Mouse (Mus musculus) limb, embryonic 11.5 days (tissue): Measurements from ENCODE around the gene Mrps2. TPM values are rescaled to one million over a fixed set of nuclear protein-coding genes. Genes with fewer than 3 reads are reported as not detected.
"Not testable (repeated sequence)": the region's sequence is repeated elsewhere in the genome, so short reads cannot be mapped to it uniquely, and the experiment has no call there.

Source experiments
- ATAC-seq: fragments of 200-750 bp; cut with Nextera tagmentation; 2 replicates; pipeline ENCODE4 v1.8.0; 2017; ENCODE audit warnings: low read depth; ENCODE audit not compliant: insufficient number of reproducible peaks, low FRiP score, low TSS enrichment
- DNase-seq: peaks from one replicate; pipeline ENCODE4 v3.0.0-alpha.2; 2015; ENCODE audit warnings: low spot score
- H3K27ac ChIP-seq: fragments of 300-500 bp; sonication (generic); replicated peaks from 2 replicates; pipeline ENCODE4 v1.5.1; 2014; ENCODE audit warnings: low read depth, mild to moderate bottlenecking, low read length
- H3K27me3 ChIP-seq: fragments of 300-500 bp; sonication (generic); 2 replicates; pipeline ENCODE4 v1.6.1; 2014; ENCODE audit warnings: mild to moderate bottlenecking, low read length, mixed read lengths; ENCODE audit not compliant: control insufficient read depth, insufficient read depth
- H3K36me3 ChIP-seq: fragments of 300-500 bp; sonication (generic); 2 replicates; pipeline ENCODE4 v1.6.1; 2014; ENCODE audit warnings: mild to moderate bottlenecking, low read length, moderate library complexity, mixed read lengths; ENCODE audit not compliant: control insufficient read depth, insufficient read depth
- H3K4me1 ChIP-seq: fragments of 300-500 bp; sonication (generic); 2 replicates; pipeline ENCODE4 v1.6.1; 2014; ENCODE audit warnings: low read length, mixed read lengths; ENCODE audit not compliant: control insufficient read depth, insufficient read depth
- H3K4me2 ChIP-seq: fragments of 300-500 bp; sonication (generic); 2 replicates; pipeline ENCODE4 v1.6.1; 2014; ENCODE audit warnings: low read depth, mild to moderate bottlenecking, moderate library complexity; ENCODE audit not compliant: severe bottlenecking
- H3K4me3 ChIP-seq: fragments of 300-500 bp; sonication (generic); 2 replicates; pipeline ENCODE4 v1.5.1; 2014; ENCODE audit warnings: low read depth, low read length
- H3K9ac ChIP-seq: fragments of 300-500 bp; sonication (generic); 2 replicates; pipeline ENCODE4 v1.6.1; 2014; ENCODE audit warnings: mild to moderate bottlenecking, low read length
- H3K9me3 ChIP-seq: fragments of 300-500 bp; sonication (generic); 2 replicates; pipeline ENCODE4 v1.6.1; 2016; ENCODE audit warnings: low read length; ENCODE audit not compliant: control insufficient read depth
- WGBS: fragments of 180-500 bp; shearing (Covaris S2); extraction: QIAGEN DNeasy Blood & Tissue Kit; methylation state at CpG from one replicate; pipeline ENCODE4 v1.1.7; 2014; 5-methylcytosine and 5-hydroxymethylcytosine counted together
- polyA plus RNA-seq: library from polyadenylated mRNA; unstranded; fragments of >200 nt; fragmentation: Nextera tagmentation; extraction: Ambion mirVana; gene quantifications from 2 replicates; pipeline ENCODE4 v1.2.1, GENCODE M21; 2014

The Mrps2 gene
- polyA plus RNA-seq, 1 experiment from 2014 or later, result 72.9 TPM

- no peaks in the 10 kb centered on the region for H3K9me3 ChIP-seq
- no peak for ATAC-seq
- no peaks in the 10 kb centered on the region for H3K36me3 ChIP-seq
- no peak overlapping the region for H3K4me2 ChIP-seq
- H3K27ac ChIP-seq, result no peak overlapping the region
- 90% methylated on average over 13 of the region's 13 CpGs for WGBS
- H3K4me1 ChIP-seq, result no peaks in the 10 kb centered on the region
- no peak overlapping the region for H3K9ac ChIP-seq
- no peaks in the 10 kb centered on the region for H3K27me3 ChIP-seq
- DNase-seq, result no peak
- H3K4me3 ChIP-seq, result no peak overlapping the region
Observed at GRCm38 (mm10) chr2:28504676-28505075, 36.8 kb downstream of the Mrps2 start.

GRCm38 (mm10) chr2:28505795-28506194 is 37.9 kb downstream of the Mrps2 start, which contains the start of gene Gm10134:
TSS of gene Gm10134 (plus strand) at chr2:28506095.
- Histone ChIP-seq H3K9me3 (no peaks in the 10 kb centered on the region), H3K9ac (no peak within 1 kb of the TSS), H3K36me3 (no peaks in the 10 kb centered on the region), H3K4me2 (no peak within 1 kb of the TSS), H3K4me1 (no peaks in the 10 kb centered on the region), H3K4me3 (no peak within 1 kb of the TSS), H3K27me3 (no peaks in the 10 kb centered on the region), H3K27ac (no peak within 1 kb of the TSS)
- DNase-seq (no peak), ATAC-seq (no peak)
- 74% methylated on average over 3 of the region's 3 CpGs for WGBS

- no peak overlapping the region for H3K4me3 ChIP-seq
- H3K36me3 ChIP-seq, result no peaks in the 10 kb centered on the region
- no peak overlapping the region for H3K4me2 ChIP-seq
- no peaks in the 10 kb centered on the region for H3K9me3 ChIP-seq
- no peak overlapping the region for H3K9ac ChIP-seq
- H3K27ac ChIP-seq, result no peak overlapping the region
- no peaks in the 10 kb centered on the region for H3K4me1 ChIP-seq
- 72% methylated on average over 6 of the region's 6 CpGs for WGBS
- no peak for ATAC-seq
- no peak for DNase-seq
- no peaks in the 10 kb centered on the region for H3K27me3 ChIP-seq
Observed at GRCm38 (mm10) chr2:28506291-28506690, 38.4 kb downstream of the Mrps2 start.

- 52% methylated on average over 5 of the region's 5 CpGs for WGBS
Observed at GRCm38 (mm10) chr2:28511600-28511999, 43.7 kb downstream of the Mrps2 start.

GRCm38 (mm10) chr2:28512798-28513401 is 45.0 kb downstream of the Mrps2 start, which contains the start of gene Ralgds:
TSS of gene Ralgds (plus strand) at chr2:28513125.
- ATAC-seq (peak; percentile 61), DNase-seq (peak; percentile 83)
- Histone ChIP-seq H3K36me3 (no peaks in the 10 kb centered on the region), H3K27ac (0 out of 2 replicates have a peak within 1 kb of the TSS, but pooled peaks have one; percentile 24), H3K4me2 (peak within 1 kb of the TSS; percentile 92), H3K4me1 (peaks cover 3% of the 10 kb centered on the region; the same call in 1 of the 2 replicates), H3K9ac (peak within 1 kb of the TSS; percentile 90), H3K9me3 (no peaks in the 10 kb centered on the region), H3K4me3 (peak within 1 kb of the TSS; percentile 68), H3K27me3 (no peaks in the 10 kb centered on the region)
- WGBS, result 1% methylated on average over 51 of the region's 71 CpGs

More at GRCm38 (mm10) chr2:28511600-28511999, 43.7 kb downstream of the Mrps2 start:
- ATAC-seq, H3K9ac ChIP-seq, H3K36me3 ChIP-seq, H3K4me3 ChIP-seq, H3K4me1 ChIP-seq, DNase-seq, H3K27me3 ChIP-seq, H3K9me3 ChIP-seq, H3K4me2 ChIP-seq, H3K27ac ChIP-seq: not testable (repeated sequence)

GRCm38 (mm10) chr2:28513431-28514370 is 45.8 kb downstream of the Mrps2 start:
- Histone ChIP-seq H3K4me3 (peak overlapping the region; percentile 68), H3K27ac (0 out of 2 replicates have a peak overlapping the region, but pooled peaks have one; percentile 24), H3K9me3 (no peaks in the 10 kb centered on the region), H3K4me1 (peaks cover 6% of the 10 kb centered on the region; the same call in 1 of the 2 replicates), H3K27me3 (no peaks in the 10 kb centered on the region), H3K4me2 (peak overlapping the region; percentile 92), H3K9ac (peak overlapping the region; percentile 90), H3K36me3 (no peaks in the 10 kb centered on the region)
- DNase-seq (peak; percentile 73), ATAC-seq (peak; percentile 48)
- WGBS, result 6% methylated on average over 47 of the region's 47 CpGs

GRCm38 (mm10) chr2:28514489-28514888 is 46.6 kb downstream of the Mrps2 start:
- Histone ChIP-seq H3K27me3 (no peaks in the 10 kb centered on the region), H3K9me3 (no peaks in the 10 kb centered on the region), H3K4me2 (peak overlapping the region; percentile 92), H3K4me1 (peaks cover 6% of the 10 kb centered on the region; the same call in 1 of the 2 replicates), H3K36me3 (no peaks in the 10 kb centered on the region), H3K27ac (no peak overlapping the region), H3K9ac (peak overlapping the region; percentile 90; the same call in 1 of the 2 replicates), H3K4me3 (peak overlapping the region; percentile 68)
- WGBS, result 19% methylated on average over 5 of the region's 5 CpGs
- DNase-seq (peak; percentile 94), ATAC-seq (no peak)

- 48% methylated on average over 5 of the region's 5 CpGs for WGBS
- Histone ChIP-seq H3K36me3 (no peaks in the 10 kb centered on the region), H3K4me1 (peaks cover 9% of the 10 kb centered on the region; the same call in 1 of the 2 replicates), H3K4me3 (no peak overlapping the region), H3K27ac (no peak overlapping the region), H3K9ac (no peak overlapping the region), H3K4me2 (no peak overlapping the region), H3K27me3 (no peaks in the 10 kb centered on the region), H3K9me3 (no peaks in the 10 kb centered on the region)
- DNase-seq (peak; percentile 87), ATAC-seq (no peak)
Observed at GRCm38 (mm10) chr2:28517206-28517909, 49.5 kb downstream of the Mrps2 start.
